ENCODE assay signal across 9 mouse cellular contexts in the genomic region with DNA sequence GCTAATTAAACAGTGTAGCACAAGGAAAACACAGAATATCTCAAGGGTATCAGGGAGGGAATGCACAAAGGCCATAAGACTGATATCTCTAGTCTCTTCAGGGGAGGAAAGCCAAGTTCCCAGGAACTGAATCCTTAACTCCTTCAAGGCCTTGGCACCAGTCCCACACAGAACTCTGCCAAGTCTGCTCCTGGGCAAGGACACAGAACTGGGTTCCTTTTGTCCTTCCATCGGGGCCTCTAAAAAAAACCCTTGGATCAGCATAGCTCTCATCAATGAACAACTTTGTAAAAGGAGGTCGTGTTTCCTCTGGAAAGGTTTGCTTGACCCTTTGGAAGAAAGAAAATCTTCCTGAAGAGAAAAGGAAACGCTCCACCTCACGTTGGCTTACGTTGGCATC.
A peak's percentile ranks its signal among the peaks of the same experiment; 100 is the strongest.
DNase-seq lines count a peak whose midpoint lies in the region; ATAC-seq and TF ChIP-seq lines count a peak whose summit lies in the region.
"Had no signal": no experiment of that assay in that cellular context is flagged by ENCODE, and none has a peak within 500 bp of the region (broad histone marks: within the 10 kb centered on the region; RNA-seq: fewer than 3 reads in every experiment).

No protein-coding gene starts in this region.

- intact Hi-C loops in heart, postnatal 10 days (cut with DNase I), result no loop called here

- TF ChIP-seq CTCF in forebrain, postnatal 0 days (IDR thresholded peaks at IDR 0.05; ENCODE audit: low read depth), result no peak

- no peaks in the 10 kb centered on the region for H3K36me3 ChIP-seq in forebrain, postnatal 0 days (ENCODE audit: insufficient read depth)
- H3K36me3 ChIP-seq in forebrain, embryonic 15.5 days, result no peaks in the 10 kb centered on the region
- H3K36me3 ChIP-seq in midbrain, embryonic 14.5 days (ENCODE audit: control insufficient read depth, insufficient read depth, low read length), result no peaks in the 10 kb centered on the region
- no peaks in the 10 kb centered on the region for H3K36me3 ChIP-seq in midbrain, embryonic 15.5 days (replicated peaks)
- H3K36me3 ChIP-seq in intestine, embryonic 16.5 days (ENCODE audit: control insufficient read depth, insufficient read depth, low read length), result no peaks in the 10 kb centered on the region
- H3K36me3 ChIP-seq: heart, embryonic 13.5 days had no signal

- no peaks in the 10 kb centered on the region for H3K4me1 ChIP-seq in forebrain, postnatal 0 days (ENCODE audit: insufficient read depth)
- 0 out of 2 replicates have a peak, but pooled peaks cover 4% of the 10 kb centered on the region for H3K4me1 ChIP-seq in forebrain, embryonic 15.5 days
- H3K4me1 ChIP-seq in midbrain, embryonic 14.5 days (ENCODE audit: control insufficient read depth, insufficient read depth, low read length), result no peaks in the 10 kb centered on the region
- no peaks in the 10 kb centered on the region for H3K4me1 ChIP-seq in midbrain, embryonic 15.5 days
- no peaks in the 10 kb centered on the region for H3K4me1 ChIP-seq in intestine, embryonic 16.5 days (ENCODE audit: control insufficient read depth, insufficient read depth, low read length)

- peak; percentile 66 for ATAC-seq in forebrain, postnatal 0 days
- no peak; the same call in 1 of the 2 replicates for ATAC-seq in forebrain, embryonic 15.5 days (replicated peaks)
- no peak for ATAC-seq in midbrain, embryonic 14.5 days (ENCODE audit: low FRiP score, low TSS enrichment)
- no peak for ATAC-seq in midbrain, embryonic 15.5 days (replicated peaks)
- no peak for ATAC-seq in intestine, embryonic 16.5 days
- ATAC-seq in megakaryocyte-erythroid progenitor cell, adult 5-6 weeks (replicated peaks; ENCODE audit: low FRiP score, low TSS enrichment, poor library complexity, severe bottlenecking), result no peak

- H3K27ac ChIP-seq in forebrain, postnatal 0 days (ENCODE audit: low read depth, low read length), result no peak overlapping the region
- no peak overlapping the region for H3K27ac ChIP-seq in forebrain, embryonic 15.5 days (replicated peaks)
- no peak overlapping the region for H3K27ac ChIP-seq in midbrain, embryonic 14.5 days (replicated peaks; ENCODE audit: low read depth, low read length)
- no peak overlapping the region for H3K27ac ChIP-seq in midbrain, embryonic 15.5 days
- H3K27ac ChIP-seq in intestine, embryonic 16.5 days (ENCODE audit: low read length), result no peak overlapping the region
- H3K27ac ChIP-seq: heart, embryonic 13.5 days had no signal

- no peaks in the 10 kb centered on the region for H3K9me3 ChIP-seq in forebrain, postnatal 0 days (ENCODE audit: low read length)
- H3K9me3 ChIP-seq in forebrain, embryonic 15.5 days, result no peaks in the 10 kb centered on the region
- H3K9me3 ChIP-seq in midbrain, embryonic 14.5 days (ENCODE audit: control insufficient read depth, low read length), result no peaks in the 10 kb centered on the region
- H3K9me3 ChIP-seq in midbrain, embryonic 15.5 days, result no peaks in the 10 kb centered on the region
- no peaks in the 10 kb centered on the region for H3K9me3 ChIP-seq in intestine, embryonic 16.5 days (ENCODE audit: control insufficient read depth, low read length)
- H3K9me3 ChIP-seq: heart, embryonic 13.5 days had no signal

- H3K27me3 ChIP-seq in forebrain, postnatal 0 days (ENCODE audit: insufficient read depth, low read length), result no peaks in the 10 kb centered on the region
- H3K27me3 ChIP-seq in forebrain, embryonic 15.5 days, result no peaks in the 10 kb centered on the region
- H3K27me3 ChIP-seq in midbrain, embryonic 14.5 days (ENCODE audit: control insufficient read depth, insufficient read depth, low read length), result no peaks in the 10 kb centered on the region
- no peaks in the 10 kb centered on the region for H3K27me3 ChIP-seq in midbrain, embryonic 15.5 days (replicated peaks)
- H3K27me3 ChIP-seq in intestine, embryonic 16.5 days (replicated peaks; ENCODE audit: control insufficient read depth, insufficient read depth, low read length), result no peaks in the 10 kb centered on the region
- H3K27me3 ChIP-seq: heart, embryonic 13.5 days had no signal

- H3K4me2 ChIP-seq in forebrain, postnatal 0 days (ENCODE audit: low read depth), result no peak overlapping the region
- no peak overlapping the region for H3K4me2 ChIP-seq in forebrain, embryonic 15.5 days (replicated peaks)
- H3K4me2 ChIP-seq in midbrain, embryonic 14.5 days (ENCODE audit: low read length), result no peak overlapping the region
- H3K4me2 ChIP-seq in midbrain, embryonic 15.5 days, result no peak overlapping the region
- no peak overlapping the region for H3K4me2 ChIP-seq in intestine, embryonic 16.5 days (ENCODE audit: low read depth, low read length)
- H3K4me2 ChIP-seq: heart, embryonic 13.5 days had no signal

- H3K9ac ChIP-seq in forebrain, postnatal 0 days, result no peak overlapping the region
- no peak overlapping the region for H3K9ac ChIP-seq in forebrain, embryonic 15.5 days (replicated peaks)
- H3K9ac ChIP-seq in midbrain, embryonic 14.5 days (replicated peaks; ENCODE audit: low read length), result no peak overlapping the region
- no peak overlapping the region for H3K9ac ChIP-seq in midbrain, embryonic 15.5 days
- H3K9ac ChIP-seq in intestine, embryonic 16.5 days (ENCODE audit: low read depth, low read length), result no peak overlapping the region
- H3K9ac ChIP-seq: heart, embryonic 13.5 days had no signal

- 27% methylated on average over 5 of the region's 5 CpGs for WGBS in forebrain, postnatal 0 days
- 38% methylated on average over 5 of the region's 5 CpGs for WGBS in forebrain, embryonic 15.5 days
- 75% methylated on average over 5 of the region's 5 CpGs for WGBS in midbrain, embryonic 14.5 days
- WGBS in midbrain, embryonic 15.5 days, result 62% methylated on average over 5 of the region's 5 CpGs
- WGBS in intestine, embryonic 16.5 days, result 76% methylated on average over 5 of the region's 5 CpGs

- peak; percentile 54 for DNase-seq in forebrain, postnatal 0 days
- DNase-seq in midbrain, embryonic 14.5 days, result peak; percentile 53
- DNase-seq in heart, postnatal 10 days, result peak; percentile 28 to 47
- peak; percentile 41 for DNase-seq in right cerebral cortex, postnatal 14 days

- no peak overlapping the region for H3K4me3 ChIP-seq in forebrain, postnatal 0 days (ENCODE audit: low read depth, low read length)
- H3K4me3 ChIP-seq in forebrain, embryonic 15.5 days, result no peak overlapping the region
- H3K4me3 ChIP-seq in midbrain, embryonic 14.5 days (replicated peaks; ENCODE audit: low read depth, low read length), result no peak overlapping the region
- no peak overlapping the region for H3K4me3 ChIP-seq in midbrain, embryonic 15.5 days
- H3K4me3 ChIP-seq in intestine, embryonic 16.5 days (ENCODE audit: low read length), result no peak overlapping the region
- H3K4me3 ChIP-seq: heart, embryonic 13.5 days had no signal
